Mouse (Mus musculus) left cerebral cortex, postnatal 14 days (tissue): ENCODE results near the gene Stk24. TPM values are rescaled to one million over a fixed set of nuclear protein-coding genes. Genes with fewer than 3 reads are reported as not detected.
A peak's percentile ranks its signal among the peaks of the same experiment; 100 is the strongest.

Experiments
- DNase-seq, 2 experiments: peaks; one replicate each; pipeline ENCODE4 v3.0.0; 2021 to 2022; ENCODE audit warnings: low spot score in 2 of 2, mixed read lengths in 1 of 2
- intact Hi-C: fragments of 180-260 bp; cut with DNase I; formaldehyde crosslinking; loops from one replicate; pipeline ENCODE4 v1.15.1; 2025
- total RNA-seq, 2 experiments: library from RNA; stranded (reverse); gene quantifications; 2 replicates each; pipeline ENCODE4 v1.2.3; 2021

Gene Stk24
- total RNA-seq, 2 experiments from 2014 or later, result 49.5 to 50.0 TPM

DNA sequence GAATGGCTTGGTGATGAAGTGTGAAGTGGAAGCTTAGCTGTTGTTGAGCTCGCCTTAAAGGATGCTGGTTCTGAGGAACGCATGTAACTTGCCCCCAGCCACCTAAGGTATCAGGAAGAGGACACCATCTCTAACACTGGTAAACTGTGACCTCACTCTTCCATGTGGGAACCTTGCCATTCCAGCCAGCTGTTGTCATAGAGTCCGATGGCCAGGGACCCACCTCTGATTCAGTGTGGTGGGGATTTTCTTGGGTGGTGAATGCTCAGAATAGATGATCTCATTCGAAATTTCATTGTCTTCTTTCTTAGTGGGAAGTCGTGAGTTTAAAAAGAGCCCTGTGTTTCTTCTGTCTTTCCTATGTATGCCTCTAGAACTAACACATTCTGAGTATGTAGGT is 128.7 kb downstream of the Stk24 start:
- DNase-seq, result no peak
- intact Hi-C loops, result loop anchor here (10.0 kb wide), 1 partner anchor 416 kb away; no protein-coding TSS in a partner anchor

DNA sequence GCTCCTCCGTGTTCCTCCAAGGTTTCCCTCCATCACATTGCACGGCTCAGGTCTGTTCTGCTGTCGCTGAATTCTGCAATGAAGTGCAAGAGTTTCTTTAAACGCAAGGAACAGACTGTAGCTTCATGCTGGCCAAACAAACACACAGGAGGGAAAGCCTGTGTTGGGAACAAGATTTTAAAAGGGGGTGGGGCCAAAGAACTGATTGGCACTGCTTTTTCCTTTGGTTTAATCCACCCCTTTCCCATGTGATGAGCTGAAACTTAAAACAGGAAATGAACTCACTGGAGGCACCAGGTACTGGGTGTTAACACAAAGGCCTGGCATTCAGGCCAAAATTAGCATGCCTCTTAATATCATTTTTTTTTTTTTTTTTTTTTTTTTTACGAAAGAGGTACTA is 131.5 kb downstream of the Stk24 start:
- no peak for DNase-seq
- intact Hi-C loops, result no loop called here

DNA sequence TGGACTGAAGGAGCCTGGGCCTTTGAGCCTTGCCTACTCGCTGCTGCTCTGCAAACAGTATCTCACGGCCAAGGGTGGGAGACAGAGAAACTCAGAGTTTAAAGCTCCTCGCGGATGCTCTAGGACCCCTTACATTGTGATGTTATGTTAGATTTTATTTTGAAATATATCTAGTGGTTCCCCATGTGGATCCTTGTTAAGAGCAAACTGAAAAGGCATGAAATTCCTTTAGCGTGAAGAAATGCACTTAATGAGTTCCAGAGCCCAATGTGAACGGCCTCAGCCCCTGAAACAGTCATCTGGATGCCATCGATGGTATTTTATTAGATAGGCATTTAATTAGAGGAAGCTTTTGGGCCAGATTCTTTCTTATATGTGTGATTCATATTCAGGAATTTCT is 132.5 kb downstream of the Stk24 start:
- no peak for DNase-seq
- intact Hi-C loops, result no loop called here

GRCm38 (mm10) chr14:121246048-121246731 is 133.6 kb downstream of the Stk24 start:
- intact Hi-C loops, result no loop called here

DNA sequence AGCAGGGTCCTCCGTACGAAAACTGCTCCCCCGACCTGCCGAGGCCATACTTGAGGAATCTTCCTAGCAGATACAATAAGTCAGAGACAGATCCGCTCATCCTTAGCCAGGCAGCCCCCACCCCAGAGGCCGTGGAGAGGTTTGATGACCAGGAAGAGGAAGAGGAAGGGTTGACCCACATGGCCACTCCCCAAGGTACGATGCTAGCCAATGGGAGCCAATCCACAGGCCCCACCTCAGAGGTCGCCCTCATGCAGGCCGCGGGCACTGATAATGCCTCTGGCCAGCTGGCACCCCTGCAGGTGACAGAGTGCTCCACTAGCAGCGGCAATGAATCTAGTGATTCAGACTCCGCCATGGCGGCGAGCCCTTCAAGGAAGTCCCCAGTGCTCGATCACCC is 135.7 kb downstream of the Stk24 start:
- no peak for DNase-seq

More at GRCm38 (mm10) chr14:121246048-121246731, 133.6 kb downstream of the Stk24 start:
- peak in 1 of 2 experiments; percentile 40 for DNase-seq

GRCm38 (mm10) chr14:121239386-121239785 is 140.4 kb downstream of the Stk24 start:
- intact Hi-C loops, result loop anchor here (10.0 kb wide), 1 partner anchor 315 kb away; no protein-coding TSS in a partner anchor
- DNase-seq, result no peak

More for the DNA sequence above, 135.7 kb downstream of the Stk24 start:
- intact Hi-C loops, result no loop called here

- no peak for DNase-seq
- intact Hi-C loops, result loop anchor here (10.0 kb wide), 1 partner anchor 314 kb away; no protein-coding TSS in a partner anchor
Measured at GRCm38 (mm10) chr14:121238727-121239126, 141.1 kb downstream of the Stk24 start.

GRCm38 (mm10) chr14:121236736-121237135 is 143.1 kb downstream of the Stk24 start:
- intact Hi-C loops, result loop anchor here (10.0 kb wide), 1 partner anchor 312 kb away; no protein-coding TSS in a partner anchor
- no peak for DNase-seq

Other genes starting within 250 kb of the Stk24 start
- gene Slc15a1, start 125.2 kb upstream of the Stk24 start, total RNA-seq, result under 1 TPM; 0.11 TPM